Mouse (Mus musculus): ENCODE measurements around the gene Tex46. TPM values are rescaled to one million over a fixed set of nuclear protein-coding genes. Genes with fewer than 3 reads are reported as not detected.

Gene Tex46
- polyA plus RNA-seq (2014; fragmentation: Illumina TruSeq; extraction: RNeasy Lipid Tissue Mini Kit (QIAGEN cat#74804); ENCODE audit: low read depth, low replicate concordance) = 23.1 TPM

GRCm38 (mm10) chr4:136610387-136610856 is at the start of gene Tex46:
TSS of gene Tex46 (plus strand) at chr4:136610437.

GRCm38 (mm10) chr4:136602568-136602967 is 7.7 kb upstream of the Tex46 start, which contains the start of gene Kdm1a:
TSS of gene Kdm1a (minus strand) at chr4:136602723.

GRCm38 (mm10) chr4:136622388-136622787 is 12.2 kb downstream of the Tex46 start, which contains the start of gene Lactbl1:
TSS of gene Lactbl1 (plus strand) at chr4:136622621.

Other genes with a start within 250 kb of the Tex46 start
- not detected for gene Htr1d, start 186.9 kb upstream of the Tex46 start, polyA plus RNA-seq (2014; fragmentation: Illumina TruSeq; extraction: RNeasy Lipid Tissue Mini Kit (QIAGEN cat#74804); ENCODE audit: low read depth, low replicate concordance)
- not detected for gene 6030445D17Rik, start 148.2 kb upstream of the Tex46 start, polyA plus RNA-seq (2014; fragmentation: Illumina TruSeq; extraction: RNeasy Lipid Tissue Mini Kit (QIAGEN cat#74804); ENCODE audit: low read depth, low replicate concordance)
- 271 TPM for gene Luzp1, start 140.7 kb upstream of the Tex46 start, polyA plus RNA-seq (2014; fragmentation: Illumina TruSeq; extraction: RNeasy Lipid Tissue Mini Kit (QIAGEN cat#74804); ENCODE audit: low read depth, low replicate concordance)
- 176 TPM for gene Kdm1a, start 7.7 kb upstream of the Tex46 start, polyA plus RNA-seq (2014; fragmentation: Illumina TruSeq; extraction: RNeasy Lipid Tissue Mini Kit (QIAGEN cat#74804); ENCODE audit: low read depth, low replicate concordance)
- 0.07 TPM for gene Lactbl1, start 12.2 kb downstream of the Tex46 start, polyA plus RNA-seq (2014; fragmentation: Illumina TruSeq; extraction: RNeasy Lipid Tissue Mini Kit (QIAGEN cat#74804); ENCODE audit: low read depth, low replicate concordance)
- 0.11 TPM for gene Ephb2, start 225.6 kb downstream of the Tex46 start, polyA plus RNA-seq (2014; fragmentation: Illumina TruSeq; extraction: RNeasy Lipid Tissue Mini Kit (QIAGEN cat#74804); ENCODE audit: low read depth, low replicate concordance)

Data from testis, adult 10 weeks (tissue).